Mouse (Mus musculus) cerebellum, adult 9-11 months (tissue): ENCODE measurements around the gene Usp24.

Experiments
- DNase-seq: peaks from one replicate; pipeline ENCODE4 v3.0.0; 2022

The Usp24 gene

DNA sequence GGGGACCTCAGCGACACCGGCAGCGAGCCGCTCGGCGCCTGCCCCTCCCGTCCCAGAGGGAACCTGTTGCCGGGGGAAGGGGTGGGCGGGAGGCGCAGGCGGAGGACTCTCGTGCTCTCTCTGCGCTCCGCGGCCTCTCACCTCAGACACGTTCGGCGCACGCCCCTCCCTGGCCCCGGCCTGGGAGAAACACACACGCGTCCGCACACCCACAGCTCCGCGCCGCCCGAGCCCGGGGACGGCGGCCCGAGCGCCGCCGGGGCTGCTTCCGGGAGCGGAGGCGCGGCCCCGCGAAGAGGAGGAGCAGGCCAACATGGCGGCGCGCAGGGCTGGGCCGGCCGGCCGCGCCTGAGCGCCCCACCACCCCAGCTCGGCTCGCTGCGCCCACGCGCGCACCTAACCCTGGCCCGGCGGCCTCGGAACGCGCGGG lies at the start of gene Usp24:
Gene Usp24, plus strand, starts transcription at position 293 of the 430 bp plus-strand sequence.
- peak; percentile 74 for DNase-seq

DNA sequence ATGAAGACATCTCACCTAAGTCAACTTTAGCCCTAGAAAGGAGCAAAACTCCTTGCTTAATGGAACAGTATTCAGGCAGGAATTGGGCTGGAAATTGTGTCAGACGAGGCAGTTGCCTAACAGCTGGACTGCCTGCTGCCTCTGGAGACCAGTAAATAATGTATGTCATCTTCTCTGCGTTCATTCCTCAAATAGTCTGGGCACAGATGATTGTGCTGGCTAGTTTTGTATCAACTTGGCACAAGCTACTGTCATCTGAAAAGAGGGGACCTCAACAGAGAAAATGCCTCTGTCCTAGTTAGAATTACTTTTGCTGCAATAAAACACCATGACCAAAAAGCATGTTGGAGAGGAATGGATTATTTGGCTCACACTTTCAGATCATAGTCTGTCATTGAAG lies 39.1 kb upstream of the Usp24 start:
- DNase-seq = no peak

DNA sequence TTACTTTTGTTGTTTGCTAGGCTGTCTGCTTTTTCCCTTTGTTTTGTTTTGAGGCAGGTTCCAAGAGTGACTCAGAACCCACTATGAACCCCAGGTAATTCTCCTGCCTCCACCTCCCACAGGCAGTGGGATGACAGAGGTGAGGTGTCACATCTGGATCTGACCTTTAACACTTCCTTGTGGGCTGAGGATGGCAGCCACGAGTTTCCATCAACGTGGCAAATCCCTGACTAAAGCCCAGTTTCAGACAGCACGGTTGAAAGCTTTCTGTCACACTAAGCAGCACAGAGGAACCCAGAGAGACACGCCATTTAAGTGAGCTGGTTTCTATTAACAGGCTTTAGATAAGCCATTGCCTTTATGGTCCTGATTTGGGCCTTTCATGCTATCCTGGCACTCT lies 36.8 kb upstream of the Usp24 start:
- no peak for DNase-seq

DNA sequence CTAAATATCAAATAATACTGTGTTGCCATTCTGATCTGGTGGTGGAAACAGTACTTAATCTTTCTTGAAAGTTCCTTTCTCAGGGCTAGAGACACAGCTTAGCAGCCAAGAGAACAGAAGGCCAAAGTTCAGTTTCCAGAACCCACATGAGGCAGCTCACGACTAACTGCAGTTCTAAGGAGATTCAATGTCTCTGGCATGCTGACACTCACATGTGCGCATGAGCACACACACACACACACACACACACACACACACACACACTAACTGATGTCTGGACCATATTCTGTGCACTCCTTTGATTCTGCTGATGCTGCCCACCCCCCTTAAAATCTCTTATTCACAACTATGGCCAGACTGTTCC lies 34.9 kb upstream of the Usp24 start:
- no peak for DNase-seq

DNA sequence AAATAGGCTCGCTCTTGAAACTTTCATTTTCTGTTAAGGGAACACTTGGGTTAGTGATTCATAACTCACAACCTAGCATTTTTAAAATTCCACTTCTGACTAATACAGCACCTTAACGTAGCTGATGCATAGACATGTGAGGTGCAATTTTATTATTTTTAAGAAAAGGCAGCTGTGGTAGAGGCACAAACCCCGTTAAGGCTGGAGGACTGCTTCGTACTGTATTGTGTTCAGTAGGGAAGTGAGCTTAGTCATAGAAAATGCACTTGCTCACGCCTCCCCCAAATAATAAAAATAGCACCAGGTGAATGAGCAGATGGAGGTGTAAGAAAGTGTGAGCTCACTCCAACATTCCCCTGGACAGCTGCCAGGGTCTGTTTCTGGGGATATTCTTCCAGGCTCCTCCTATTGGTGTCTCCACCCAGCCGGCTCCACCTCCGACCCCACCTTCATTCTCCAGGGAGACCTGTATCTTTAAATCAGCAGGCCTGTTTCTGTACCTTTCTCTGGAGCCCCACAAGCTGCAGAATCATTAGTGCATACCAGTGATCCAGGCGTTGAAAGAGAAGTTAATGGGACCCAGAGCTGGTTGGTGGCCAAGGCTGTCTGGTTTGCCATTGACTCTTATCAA lies 34.4 kb upstream of the Usp24 start:
- DNase-seq = peak; percentile 86

DNA sequence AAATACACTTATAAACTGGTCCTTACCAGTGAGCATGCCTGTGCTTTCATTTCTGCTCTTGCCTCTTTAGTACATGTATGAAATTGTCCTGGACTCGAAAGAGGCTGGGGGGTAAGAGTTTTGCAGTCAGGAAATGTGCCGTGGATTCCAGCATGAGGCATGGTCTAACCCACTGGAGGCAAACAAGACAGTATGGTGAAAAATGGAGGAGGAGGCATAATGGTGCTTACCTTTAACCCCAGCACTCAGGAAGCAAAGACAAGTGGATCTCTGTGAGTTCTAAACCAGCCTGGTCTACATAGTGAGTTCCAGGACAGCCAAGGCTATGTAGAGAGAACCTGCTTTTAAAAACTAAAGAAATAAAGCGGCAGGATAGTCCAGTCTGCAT lies 33.9 kb upstream of the Usp24 start:
- no peak for DNase-seq

DNA sequence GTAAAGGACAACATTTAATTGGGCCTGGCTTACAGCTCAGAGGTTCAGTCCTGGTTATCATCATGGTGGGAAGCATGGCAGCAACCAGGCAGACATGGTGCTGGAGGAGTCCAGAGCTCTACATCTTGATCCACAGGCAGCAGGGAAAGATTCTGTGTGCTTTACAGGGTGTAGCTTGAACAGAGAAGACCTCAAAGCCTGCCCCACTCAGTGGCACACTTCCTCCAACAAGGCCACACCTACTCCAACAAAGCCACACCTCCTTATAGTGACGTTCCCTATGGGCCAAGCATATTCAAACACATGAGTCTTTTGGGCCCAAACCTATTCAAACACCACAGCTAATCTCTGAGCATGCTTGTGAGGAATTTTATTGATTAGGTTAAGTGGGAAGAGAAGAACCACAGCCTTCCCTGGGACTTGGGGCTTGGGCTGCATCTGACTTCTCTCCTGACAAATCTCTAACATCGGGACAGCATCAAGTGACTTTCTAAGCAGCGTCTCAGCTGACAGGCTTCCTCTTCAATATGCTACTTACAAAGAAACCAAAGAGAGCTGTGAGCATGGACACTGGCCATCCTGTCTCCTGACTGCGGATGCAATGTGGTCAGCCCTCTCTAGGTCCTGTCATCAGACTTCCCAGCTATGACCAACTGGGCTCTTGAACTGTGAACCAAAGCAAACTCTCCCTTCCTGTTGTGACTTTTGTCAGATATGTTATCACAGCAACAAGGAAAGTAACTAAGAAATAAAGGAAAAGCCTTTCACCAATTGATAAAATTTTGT lies 28.9 kb upstream of the Usp24 start:
- no peak for DNase-seq

DNA sequence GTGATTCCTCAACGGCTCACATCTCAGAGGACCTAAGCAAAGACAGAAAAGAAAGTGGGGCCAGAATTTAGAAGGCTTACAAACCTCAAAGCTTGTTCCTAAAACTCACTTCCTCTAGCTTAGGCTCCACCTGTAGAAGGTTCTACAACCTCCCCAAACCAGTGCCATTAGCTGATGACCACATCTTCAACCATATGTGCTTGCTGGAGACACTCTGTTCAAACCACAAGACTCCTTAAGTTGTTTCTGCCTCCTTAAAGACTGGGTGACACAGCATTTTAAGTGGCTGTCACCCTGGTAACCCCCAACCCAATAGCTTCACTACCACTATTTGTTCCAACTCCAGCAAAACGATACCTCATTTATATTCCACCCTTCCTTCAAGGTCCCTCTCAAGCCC lies 25.8 kb upstream of the Usp24 start:
- DNase-seq = no peak

DNA sequence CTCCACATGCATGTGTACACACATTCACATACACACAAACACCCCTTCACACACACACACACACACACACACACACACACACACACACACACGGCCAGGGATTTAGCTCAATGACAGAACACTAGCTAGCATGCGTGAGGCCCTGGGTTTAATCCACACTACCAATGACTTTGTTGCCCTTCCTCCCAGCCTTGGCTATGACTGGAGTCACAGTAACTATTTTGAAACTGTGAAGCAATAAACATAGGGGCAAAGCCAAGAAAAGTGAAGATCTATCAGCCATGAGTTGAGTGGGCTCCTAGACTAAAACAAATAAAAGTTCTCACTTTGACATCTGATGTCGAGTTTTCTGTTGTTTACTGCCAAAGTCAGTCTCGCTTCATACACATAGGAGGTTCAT lies 23.2 kb upstream of the Usp24 start:
- no peak for DNase-seq

DNA sequence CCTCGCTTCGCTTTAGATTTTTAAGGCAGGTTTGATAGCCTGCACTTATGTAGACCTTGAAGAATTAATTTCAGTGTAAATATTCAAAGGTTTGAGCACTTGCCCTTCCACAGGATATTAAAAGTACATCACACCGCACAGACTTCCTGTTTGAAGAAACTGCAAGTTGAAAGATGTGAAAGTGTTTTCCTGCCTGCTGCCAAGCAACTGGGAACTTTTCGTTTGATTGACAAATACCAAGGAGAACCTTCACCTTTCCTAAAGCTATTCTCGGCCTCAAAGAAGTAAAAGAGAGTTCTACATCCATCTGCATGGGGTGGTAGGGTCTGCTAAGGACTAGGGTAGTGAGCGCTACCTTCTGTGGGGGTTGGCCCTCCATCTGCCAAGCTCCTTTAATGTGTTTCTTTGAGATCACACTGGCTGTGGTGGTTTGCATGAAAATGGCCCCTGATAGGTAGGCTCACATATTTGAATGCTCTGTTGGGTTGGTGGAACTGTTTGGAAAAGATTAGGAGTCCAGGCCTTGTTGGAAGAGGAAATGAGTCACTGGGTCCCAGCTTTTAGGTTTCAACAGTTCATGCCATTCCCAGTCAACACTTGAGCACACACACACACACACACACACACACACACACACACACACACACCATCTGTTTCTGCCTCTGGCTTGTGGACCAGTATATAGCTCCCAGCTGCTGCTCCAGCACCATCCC lies 22.5 kb upstream of the Usp24 start:
- DNase-seq = no peak

DNA sequence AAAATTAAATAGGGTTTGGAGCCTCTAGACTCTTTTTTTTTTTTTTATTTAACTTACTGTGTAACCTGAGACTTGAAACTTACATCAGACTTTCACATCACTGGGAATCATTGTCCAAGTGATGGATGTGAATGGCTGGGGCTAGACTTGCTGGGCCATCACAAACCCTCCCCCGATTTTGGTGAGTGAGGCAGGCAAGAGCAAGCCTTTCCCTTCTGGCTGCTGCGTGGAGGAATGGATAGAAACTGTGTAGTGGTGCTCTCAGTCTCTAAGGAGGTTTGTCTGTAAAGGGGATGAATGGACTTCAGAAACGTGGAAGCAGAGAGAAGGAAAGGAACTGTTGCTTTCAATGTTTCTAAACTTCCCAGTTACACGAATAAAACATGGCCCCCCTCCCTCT lies 20.3 kb upstream of the Usp24 start:
- DNase-seq = no peak

DNA sequence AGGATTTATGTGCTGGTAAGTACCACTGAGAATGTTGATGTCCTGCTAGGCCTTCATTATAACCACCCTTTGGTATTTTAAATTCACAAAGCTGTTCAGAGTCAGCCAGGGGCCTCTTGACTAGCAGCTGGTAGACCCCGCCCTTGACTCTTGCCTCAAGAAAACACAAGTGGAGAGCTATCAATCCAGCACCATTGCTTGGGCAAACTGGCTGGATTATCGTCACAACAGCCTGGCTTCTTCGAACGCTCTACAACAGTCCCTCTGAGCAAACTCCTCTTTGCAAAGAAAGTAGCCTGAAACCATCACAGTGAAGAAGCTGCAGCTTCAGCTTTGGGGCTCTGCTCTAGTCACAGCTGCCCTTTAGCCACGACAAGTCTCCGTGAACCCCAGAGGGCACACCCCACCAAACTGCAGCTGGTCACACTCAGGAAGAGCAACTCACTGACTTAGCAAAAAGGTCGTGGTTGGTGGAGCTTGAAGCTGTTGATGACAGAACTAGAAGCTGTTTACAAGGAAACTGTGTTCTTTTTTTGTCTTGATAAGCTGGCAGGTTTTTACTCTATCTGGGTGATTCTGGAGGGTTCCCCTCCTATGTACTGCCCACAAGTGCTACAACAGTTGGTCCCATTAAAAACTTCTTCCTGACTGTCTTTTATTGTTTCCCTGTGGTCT lies 19.5 kb upstream of the Usp24 start:
- DNase-seq = no peak

DNA sequence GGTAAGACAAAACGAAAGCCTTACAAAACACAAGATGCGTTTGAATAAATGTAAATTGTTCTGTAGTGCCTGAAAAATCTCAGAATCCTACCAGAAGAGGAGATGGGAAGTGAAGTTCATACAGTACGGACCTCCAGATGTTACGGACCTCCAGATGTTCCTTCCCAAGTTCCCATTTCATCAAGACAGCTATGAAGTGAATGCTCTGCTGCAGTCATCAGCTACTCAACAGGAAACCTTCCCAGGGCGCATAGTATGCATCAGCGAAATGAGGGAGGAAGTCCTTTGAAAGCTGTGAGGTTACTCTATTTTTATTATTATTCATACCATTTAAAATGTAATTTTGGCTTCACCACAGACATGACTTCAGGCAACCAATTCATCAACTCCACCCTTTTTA lies 14.7 kb upstream of the Usp24 start:
- no peak for DNase-seq

DNA sequence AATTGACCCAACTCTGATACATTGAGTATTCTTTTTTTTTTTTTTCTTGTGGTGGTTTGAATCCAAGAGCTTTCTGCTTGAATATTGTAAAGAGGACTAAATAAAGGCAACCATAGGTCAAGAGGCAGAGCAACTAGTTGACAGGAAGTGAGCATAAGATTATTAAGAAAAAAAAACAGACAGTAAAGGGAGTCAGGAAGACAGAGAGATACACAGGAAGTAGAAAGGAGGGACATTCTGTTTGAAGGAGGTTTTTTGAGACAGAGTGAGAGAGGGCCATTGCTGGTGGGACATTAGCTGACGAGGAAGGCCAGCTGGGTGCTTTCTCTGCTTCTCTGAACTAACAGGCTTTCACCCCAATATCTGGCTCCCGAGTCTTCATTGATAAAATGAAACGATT lies 7.9 kb upstream of the Usp24 start:
- no peak for DNase-seq

DNA sequence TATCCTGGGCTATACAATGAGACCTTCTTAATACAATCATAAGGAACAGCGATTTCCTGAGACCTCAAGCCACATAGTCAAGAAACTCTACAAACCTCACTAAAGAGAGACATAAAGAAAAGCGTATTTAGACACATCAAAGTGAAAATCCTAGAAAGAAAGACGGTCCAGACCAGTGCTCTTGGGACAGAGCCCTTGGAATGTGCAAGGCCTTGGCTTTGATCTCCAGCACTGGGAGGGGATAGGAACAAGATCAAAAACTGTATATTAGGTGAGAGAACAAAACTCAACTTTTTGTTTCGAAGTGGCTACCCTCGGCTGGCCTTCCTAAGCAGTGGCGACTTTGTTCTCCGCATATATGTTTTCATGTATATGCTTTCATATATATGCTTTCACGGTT lies 3.4 kb upstream of the Usp24 start:
- DNase-seq = no peak

DNA sequence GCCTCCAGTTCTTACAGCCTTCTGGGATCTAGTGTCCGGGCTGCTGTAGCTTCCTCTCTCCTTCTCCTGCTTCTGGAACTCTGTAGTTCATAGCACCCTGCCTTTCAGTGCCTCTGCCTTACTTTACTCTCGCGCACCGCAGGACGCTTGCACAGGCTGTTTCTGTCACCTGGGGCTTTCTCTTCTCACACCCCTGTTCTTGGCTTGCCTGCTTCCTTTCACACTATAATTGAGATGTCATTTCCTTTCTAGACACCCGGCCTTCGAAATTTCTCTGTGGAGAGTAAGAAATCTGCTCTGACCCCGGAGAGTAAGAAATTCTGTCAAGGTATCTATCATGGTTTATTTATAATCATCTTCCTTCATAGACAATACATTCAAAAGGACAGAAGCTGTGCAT lies 2.9 kb upstream of the Usp24 start:
- no peak for DNase-seq

DNA sequence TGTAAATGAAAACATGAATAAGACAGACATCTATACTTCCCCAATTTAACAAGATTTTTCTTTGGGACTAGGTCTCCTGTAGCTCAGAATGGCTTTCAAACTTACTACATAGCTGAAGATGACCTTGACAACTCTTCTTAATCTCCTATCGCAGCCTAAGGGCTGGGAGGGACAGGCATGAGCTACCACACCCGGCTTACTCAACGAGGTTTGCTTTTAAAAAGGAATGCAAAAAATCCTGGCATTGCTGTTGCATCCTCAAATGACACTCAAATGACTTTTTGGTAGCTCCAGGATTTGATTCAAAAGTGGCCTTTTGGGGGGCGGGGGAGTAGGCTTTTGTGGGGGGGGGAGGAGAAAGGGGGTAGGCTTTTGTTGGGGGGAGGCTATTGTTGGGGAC lies 2.1 kb upstream of the Usp24 start:
- no peak for DNase-seq

DNA sequence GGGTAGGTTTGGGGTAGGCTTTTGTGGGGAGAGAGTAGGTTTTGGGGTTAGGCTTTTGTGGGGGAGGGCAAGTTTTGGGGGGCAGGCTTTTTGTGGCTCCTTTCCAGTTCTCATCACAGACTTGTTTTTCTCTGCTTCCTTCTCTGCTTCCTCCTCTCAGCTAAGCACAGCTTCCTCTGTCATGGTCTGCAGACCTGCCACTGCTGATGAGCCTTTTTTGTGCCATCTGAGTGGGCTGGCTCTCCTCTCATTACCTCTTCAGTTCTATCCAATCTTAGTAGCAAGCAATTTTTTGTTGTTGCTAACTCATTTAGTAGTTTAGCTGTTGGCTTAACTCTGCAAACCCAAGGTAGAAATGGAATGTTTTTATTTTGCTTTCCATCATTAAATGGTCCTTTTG lies 1.7 kb upstream of the Usp24 start:
- DNase-seq = no peak

DNA sequence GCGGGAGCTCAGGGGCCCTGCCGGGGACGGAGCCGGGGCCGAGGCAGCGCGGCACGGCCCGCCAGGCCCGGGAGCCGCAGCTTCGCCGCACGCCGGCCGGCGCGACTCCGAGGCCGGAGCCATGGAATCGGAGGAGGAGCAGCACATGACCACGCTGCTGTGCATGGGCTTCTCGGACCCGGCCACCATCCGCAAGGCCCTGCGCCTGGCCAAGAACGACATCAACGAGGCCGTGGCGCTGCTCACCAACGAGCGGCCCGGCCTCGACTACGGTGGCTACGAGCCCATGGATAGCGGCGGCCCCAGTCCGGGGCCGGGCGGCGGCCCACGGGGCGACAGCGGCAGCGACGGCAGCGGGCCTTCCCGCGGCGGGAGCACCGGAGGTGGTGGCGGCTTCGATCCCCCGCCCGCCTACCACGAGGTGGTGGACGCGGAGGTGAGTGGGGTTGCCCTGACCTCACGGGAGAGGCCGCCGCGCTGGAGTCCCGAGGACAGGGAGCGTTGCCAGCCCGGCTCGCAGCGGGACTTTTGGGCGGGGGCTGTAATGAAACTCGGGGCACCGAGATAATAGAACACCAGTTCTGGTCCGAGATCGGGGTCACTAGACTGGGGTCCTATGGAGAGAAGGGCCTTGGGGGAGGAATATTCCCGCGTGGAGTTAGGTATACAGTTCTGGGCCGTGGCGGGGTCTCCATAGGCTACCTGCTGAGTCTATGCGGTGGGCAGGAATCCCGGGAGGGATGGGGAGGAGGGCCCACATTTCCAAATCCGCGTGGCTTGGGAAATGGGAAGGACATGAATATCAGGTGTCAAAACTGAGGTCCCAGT lies 552 bp downstream of the Usp24 start:
- DNase-seq = peak; percentile 66

DNA sequence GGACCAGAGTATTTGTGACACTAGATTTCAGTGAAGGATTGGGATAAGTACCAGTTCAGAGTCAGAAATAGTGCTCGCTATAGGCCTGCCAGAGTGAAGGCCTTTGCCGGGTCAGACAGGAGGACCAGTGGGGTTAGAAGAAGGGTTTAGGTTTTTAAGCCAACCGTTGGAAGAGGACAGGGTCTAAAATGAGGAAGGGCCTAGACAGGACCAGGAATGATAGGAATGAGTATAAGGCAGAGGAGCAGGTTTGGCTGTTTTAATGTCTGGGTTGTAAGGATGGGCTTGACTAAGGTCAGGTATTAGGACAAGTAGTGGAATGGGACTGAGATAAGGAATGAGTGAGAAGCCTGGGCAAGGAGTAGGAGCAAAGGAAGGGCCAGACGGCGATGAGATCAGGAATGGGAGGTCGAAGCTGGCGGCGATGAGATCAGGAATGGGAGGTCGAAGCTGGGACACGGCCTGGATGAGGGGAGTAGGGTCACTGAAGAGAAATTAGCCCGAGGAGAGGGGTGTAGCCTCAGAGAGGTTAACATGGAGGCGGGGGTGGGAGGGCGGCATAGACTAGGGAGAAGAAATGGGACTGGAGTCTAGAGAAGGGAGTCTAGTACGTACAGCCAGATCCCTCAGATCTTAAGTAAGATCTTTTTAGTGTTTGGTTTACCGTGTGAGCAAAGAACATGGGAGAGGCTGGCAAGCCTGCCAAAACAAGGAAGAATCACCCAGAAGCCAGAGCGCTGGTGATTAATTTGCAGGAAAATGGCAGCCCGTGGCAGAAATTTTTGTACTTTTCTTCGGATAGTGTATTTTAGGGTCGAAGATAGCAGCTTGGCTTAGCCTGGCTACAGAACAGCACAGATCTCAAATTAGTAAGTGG lies 1.4 kb downstream of the Usp24 start:
- peak; percentile 21 for DNase-seq

DNA sequence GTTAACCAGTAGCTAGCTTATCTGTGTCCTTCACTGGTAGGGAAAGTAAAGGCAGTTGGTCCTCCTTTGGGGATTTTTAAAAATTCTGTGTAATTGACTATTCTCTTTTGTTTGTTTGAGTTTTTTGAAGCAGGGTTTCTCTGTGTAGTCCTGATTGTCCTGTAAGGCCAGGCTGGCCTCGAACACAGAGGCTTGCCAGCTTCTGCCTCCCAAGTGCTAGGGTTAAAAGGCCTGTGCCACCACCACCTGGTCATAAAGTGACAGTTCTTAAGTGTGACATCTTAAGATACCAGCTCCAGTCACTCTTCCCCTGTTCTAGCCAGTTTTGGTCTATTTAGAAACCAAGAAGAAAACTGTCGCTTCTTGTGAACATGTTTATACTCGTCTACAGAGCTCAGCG lies 2.2 kb downstream of the Usp24 start:
- no peak for DNase-seq

DNA sequence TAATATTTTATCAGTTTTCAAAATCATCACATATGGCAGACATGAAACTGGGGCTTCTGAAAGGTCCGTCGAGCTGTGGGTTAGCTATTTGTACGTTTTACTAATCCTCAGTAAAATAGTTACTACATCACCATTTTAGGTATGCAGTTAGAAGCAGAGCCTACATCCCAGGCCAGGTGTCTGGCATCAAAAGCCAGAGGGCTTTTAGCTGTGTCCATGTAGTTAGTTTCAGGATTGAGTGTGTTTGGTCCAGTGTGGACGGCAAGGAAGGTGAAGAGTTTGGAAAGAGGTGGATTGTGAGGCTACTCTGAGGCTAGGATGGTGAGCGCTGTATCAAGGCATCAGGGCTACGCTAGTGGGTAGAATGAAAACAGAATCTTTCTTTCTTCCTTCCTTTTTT lies 3.0 kb downstream of the Usp24 start:
- DNase-seq = no peak
